Mouse (Mus musculus): ENCODE measurements around the gene Pappa2. TPM values are rescaled to one million over a fixed set of nuclear protein-coding genes. Genes with fewer than 3 reads are reported as not detected.
A peak's percentile ranks its signal among the peaks of the same experiment; 100 is the strongest.

Gene Pappa2
- polyA plus RNA-seq, 1 experiment from 2014 or later: 2.4 TPM

DNA sequence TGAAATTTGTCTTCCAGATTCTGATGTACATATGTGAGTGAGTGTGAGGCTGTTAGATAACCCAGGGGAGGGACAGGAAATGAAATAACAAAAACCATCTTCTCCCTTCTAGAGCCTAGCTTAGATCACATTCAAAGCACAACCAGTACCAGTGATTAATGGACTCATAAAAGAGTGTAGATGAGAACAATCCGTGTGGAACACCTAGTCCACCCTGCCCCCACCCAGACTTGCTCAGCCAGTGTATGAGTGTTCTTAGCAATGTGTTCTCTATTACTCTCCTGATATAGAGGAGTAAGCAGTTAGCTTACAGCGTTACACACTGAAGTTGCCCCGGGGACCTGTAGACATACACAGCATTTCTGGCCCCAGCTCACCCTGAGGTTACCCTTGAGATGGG, 129.8 kb downstream of the Pappa2 start:
- DNase-seq (ENCODE audit: low spot score) (peak; percentile 38), ATAC-seq (replicated peaks; ENCODE audit: low FRiP score, low read depth) (no peak)
- H3K4me3 ChIP-seq (replicated peaks; ENCODE audit: low read depth, low read length): no peak overlapping the region
- H3K27ac ChIP-seq: no peak overlapping the region
- no peak overlapping the region for H3K9ac ChIP-seq (ENCODE audit: low read depth, low read length)
- no peak for TF ChIP-seq CTCF (IDR thresholded peaks at IDR 0.05; ENCODE audit: low read depth)
- no peaks in the 10 kb centered on the region for H3K36me3 ChIP-seq (ENCODE audit: insufficient read depth, low read length)
- H3K9me3 ChIP-seq (replicated peaks; ENCODE audit: low read length): no peaks in the 10 kb centered on the region
- no peaks in the 10 kb centered on the region for H3K4me1 ChIP-seq (replicated peaks; ENCODE audit: insufficient read depth, low read length)
- WGBS: 48% methylated on average over 3 of the region's 3 CpGs
- H3K4me2 ChIP-seq (ENCODE audit: low read length): no peak overlapping the region
- H3K27me3 ChIP-seq (ENCODE audit: insufficient read depth, low read length): no peaks in the 10 kb centered on the region

DNA sequence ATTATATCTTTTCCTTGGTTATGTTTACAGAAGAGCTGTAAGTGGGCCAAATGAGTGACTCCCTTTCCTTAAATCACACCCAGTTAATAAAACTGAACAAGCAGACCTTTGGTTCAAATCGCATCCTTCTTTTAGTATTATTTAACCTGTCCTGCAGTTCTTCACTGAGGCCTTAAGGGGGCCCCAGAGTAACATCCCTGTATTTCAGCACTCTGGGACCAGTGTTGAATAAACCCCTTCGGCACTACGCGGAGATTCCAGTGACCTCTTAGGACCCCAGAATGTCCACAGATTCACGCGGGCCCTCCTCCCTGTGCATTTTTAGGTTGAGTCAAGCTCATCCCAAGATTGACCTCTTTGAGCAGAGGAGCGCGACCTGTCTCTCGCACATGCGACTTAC, 135.7 kb downstream of the Pappa2 start:
- Histone ChIP-seq H3K4me1 (replicated peaks; ENCODE audit: insufficient read depth, low read length) (no peaks in the 10 kb centered on the region), H3K27ac (no peak overlapping the region), H3K27me3 (ENCODE audit: insufficient read depth, low read length) (no peaks in the 10 kb centered on the region), H3K4me3 (replicated peaks; ENCODE audit: low read depth, low read length) (no peak overlapping the region), H3K36me3 (ENCODE audit: insufficient read depth, low read length) (no peaks in the 10 kb centered on the region), H3K4me2 (ENCODE audit: low read length) (no peak overlapping the region), H3K9me3 (replicated peaks; ENCODE audit: low read length) (no peaks in the 10 kb centered on the region), H3K9ac (ENCODE audit: low read depth, low read length) (no peak overlapping the region)
- WGBS: 66% methylated on average over 10 of the region's 10 CpGs
- ATAC-seq (replicated peaks; ENCODE audit: low FRiP score, low read depth): no peak
- TF ChIP-seq CTCF (IDR thresholded peaks at IDR 0.05; ENCODE audit: low read depth): peak; percentile 59
- peak; percentile 43 for DNase-seq (ENCODE audit: low spot score)

DNA sequence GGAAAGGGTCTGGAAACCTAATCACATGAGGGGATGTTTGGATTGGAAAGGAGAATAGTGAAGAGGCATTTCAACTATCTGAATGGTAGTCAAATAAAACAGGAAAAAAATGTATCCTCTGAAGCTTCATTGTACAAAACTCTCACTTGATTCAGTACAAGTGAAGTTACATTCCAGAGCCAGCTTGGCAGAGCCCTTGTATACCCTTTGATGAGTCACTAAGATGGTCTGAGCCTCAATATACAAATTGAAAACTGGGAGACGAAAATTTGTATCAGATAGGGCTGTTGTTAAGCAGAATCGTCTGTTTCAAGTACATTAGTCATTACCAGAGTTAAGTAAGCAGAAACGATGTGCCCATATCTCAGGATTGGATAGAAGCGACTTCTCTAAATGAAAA, 143.1 kb downstream of the Pappa2 start:
- H3K9ac ChIP-seq (ENCODE audit: low read depth, low read length): no peak overlapping the region
- WGBS: 81% methylated on average over 4 of the region's 4 CpGs

DNA sequence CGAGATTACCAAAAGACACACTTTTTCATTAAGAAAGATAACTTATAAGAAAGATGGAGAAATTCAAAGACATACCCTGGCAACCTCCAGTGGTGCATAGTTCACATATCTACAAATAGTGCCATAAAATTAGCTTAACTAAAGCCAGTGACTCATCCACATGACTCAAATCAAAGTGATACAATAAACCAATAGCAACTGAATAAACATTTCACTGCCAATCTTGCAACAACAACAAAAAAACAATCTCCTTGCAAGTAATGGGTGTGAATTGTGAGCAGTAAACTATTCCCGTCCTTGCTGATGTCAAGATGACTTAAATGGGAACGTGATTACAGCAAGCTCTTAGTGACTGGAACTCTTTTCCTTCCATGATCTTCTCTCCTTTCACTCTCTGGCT, 150.1 kb downstream of the Pappa2 start:
- no peak for ATAC-seq (replicated peaks; ENCODE audit: low FRiP score, low read depth)
- TF ChIP-seq CTCF (IDR thresholded peaks at IDR 0.05; ENCODE audit: low read depth): no peak
- no peaks in the 10 kb centered on the region for H3K9me3 ChIP-seq (replicated peaks; ENCODE audit: low read length)
- no peak overlapping the region for H3K4me3 ChIP-seq (replicated peaks; ENCODE audit: low read depth, low read length)
- no peak overlapping the region for H3K27ac ChIP-seq
- no peaks in the 10 kb centered on the region for H3K27me3 ChIP-seq (ENCODE audit: insufficient read depth, low read length)
- no peaks in the 10 kb centered on the region for H3K4me1 ChIP-seq (replicated peaks; ENCODE audit: insufficient read depth, low read length)
- no peak overlapping the region for H3K9ac ChIP-seq (ENCODE audit: low read depth, low read length)
- no peak overlapping the region for H3K4me2 ChIP-seq (ENCODE audit: low read length)
- H3K36me3 ChIP-seq (ENCODE audit: insufficient read depth, low read length): no peaks in the 10 kb centered on the region
- no peak for DNase-seq (ENCODE audit: low spot score)
- 67% methylated on average over 3 of the region's 3 CpGs for WGBS

More for the DNA sequence above, 143.1 kb downstream of the Pappa2 start:
- Histone ChIP-seq H3K4me1 (replicated peaks; ENCODE audit: insufficient read depth, low read length) (no peaks in the 10 kb centered on the region), H3K27ac (no peak overlapping the region), H3K4me2 (ENCODE audit: low read length) (no peak overlapping the region), H3K4me3 (replicated peaks; ENCODE audit: low read depth, low read length) (no peak overlapping the region), H3K27me3 (ENCODE audit: insufficient read depth, low read length) (no peaks in the 10 kb centered on the region), H3K36me3 (ENCODE audit: insufficient read depth, low read length) (no peaks in the 10 kb centered on the region), H3K9me3 (replicated peaks; ENCODE audit: low read length) (no peaks in the 10 kb centered on the region)
- TF ChIP-seq CTCF (IDR thresholded peaks at IDR 0.05; ENCODE audit: low read depth): no peak
- DNase-seq (ENCODE audit: low spot score): no peak
- ATAC-seq (replicated peaks; ENCODE audit: low FRiP score, low read depth): no peak

DNA sequence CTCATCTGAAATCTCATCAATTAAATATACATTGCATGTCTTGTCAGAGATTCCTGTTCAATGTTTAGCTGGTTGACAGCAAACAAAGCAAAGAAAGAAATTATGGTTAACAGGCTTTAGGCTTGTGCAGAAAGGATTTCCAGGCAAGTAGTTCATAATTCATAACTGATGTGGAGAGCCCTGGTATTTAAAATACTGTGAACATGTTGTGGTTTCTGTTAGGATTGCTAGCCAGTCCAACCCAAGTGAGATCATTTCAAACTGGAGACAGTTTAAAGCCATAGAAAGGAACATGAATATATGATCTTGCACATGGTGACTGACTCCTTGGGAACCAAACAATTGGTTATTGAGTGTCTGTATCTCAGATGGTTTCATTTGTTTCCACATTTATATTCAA, 152.4 kb downstream of the Pappa2 start:
- DNase-seq (ENCODE audit: low spot score) (no peak), ATAC-seq (replicated peaks; ENCODE audit: low FRiP score, low read depth) (no peak)
- Histone ChIP-seq H3K27me3 (ENCODE audit: insufficient read depth, low read length) (no peaks in the 10 kb centered on the region), H3K4me2 (ENCODE audit: low read length) (no peak overlapping the region), H3K9me3 (replicated peaks; ENCODE audit: low read length) (no peaks in the 10 kb centered on the region), H3K36me3 (ENCODE audit: insufficient read depth, low read length) (no peaks in the 10 kb centered on the region), H3K9ac (ENCODE audit: low read depth, low read length) (no peak overlapping the region), H3K4me1 (replicated peaks; ENCODE audit: insufficient read depth, low read length) (no peaks in the 10 kb centered on the region), H3K27ac (no peak overlapping the region), H3K4me3 (replicated peaks; ENCODE audit: low read depth, low read length) (no peak overlapping the region)
- no peak for TF ChIP-seq CTCF (IDR thresholded peaks at IDR 0.05; ENCODE audit: low read depth)

DNA sequence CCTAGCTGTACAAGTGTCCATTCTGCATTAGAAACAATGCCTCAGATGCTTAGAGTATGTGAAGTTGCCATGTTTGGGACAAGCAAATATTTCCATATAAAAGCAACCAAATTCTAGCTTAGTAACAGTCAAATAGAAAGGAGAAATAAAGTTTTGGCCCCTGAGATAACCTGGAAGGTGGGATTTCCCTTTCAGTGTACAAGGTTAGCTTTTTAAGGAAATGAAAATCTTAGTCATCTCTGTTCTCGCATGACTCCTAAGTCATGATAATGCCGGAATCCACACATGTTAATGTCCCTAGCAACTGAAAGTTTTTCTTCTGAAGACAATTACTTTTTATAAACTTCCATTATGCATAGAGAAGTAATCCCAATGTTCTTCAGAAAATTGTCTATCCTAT, 160.6 kb downstream of the Pappa2 start:
- H3K9me3 ChIP-seq (replicated peaks; ENCODE audit: low read length): no peaks in the 10 kb centered on the region
- no peaks in the 10 kb centered on the region for H3K27me3 ChIP-seq (ENCODE audit: insufficient read depth, low read length)
- TF ChIP-seq CTCF (IDR thresholded peaks at IDR 0.05; ENCODE audit: low read depth): no peak
- no peak overlapping the region for H3K4me3 ChIP-seq (replicated peaks; ENCODE audit: low read depth, low read length)
- no peak overlapping the region for H3K9ac ChIP-seq (ENCODE audit: low read depth, low read length)
- ATAC-seq (replicated peaks; ENCODE audit: low FRiP score, low read depth): no peak
- H3K27ac ChIP-seq: no peak overlapping the region
- 96% methylated on average over 2 of the region's 2 CpGs for WGBS
- no peaks in the 10 kb centered on the region for H3K4me1 ChIP-seq (replicated peaks; ENCODE audit: insufficient read depth, low read length)
- no peaks in the 10 kb centered on the region for H3K36me3 ChIP-seq (ENCODE audit: insufficient read depth, low read length)
- no peak overlapping the region for H3K4me2 ChIP-seq (ENCODE audit: low read length)
- DNase-seq (ENCODE audit: low spot score): no peak

DNA sequence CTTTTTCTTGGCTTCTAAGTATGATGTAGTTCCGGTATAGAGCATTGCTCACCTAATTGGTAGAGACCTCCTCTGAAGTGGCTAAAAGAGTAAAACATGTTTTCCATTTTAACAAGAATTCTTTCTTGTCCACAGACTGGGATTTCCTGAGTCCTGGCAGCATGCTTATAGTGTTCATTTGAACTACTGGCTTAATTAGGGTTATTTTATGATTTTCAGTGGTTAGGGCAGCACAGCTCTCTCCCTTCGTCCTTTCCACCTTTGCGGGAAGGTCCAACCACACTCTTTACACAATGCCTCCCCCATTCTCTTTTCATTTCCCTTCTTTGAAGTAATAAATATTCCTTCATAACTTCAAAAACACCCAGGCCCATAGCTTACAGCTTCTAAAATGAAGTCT, 163.8 kb downstream of the Pappa2 start:
- ATAC-seq (replicated peaks; ENCODE audit: low FRiP score, low read depth) (no peak), DNase-seq (ENCODE audit: low spot score) (no peak)
- Histone ChIP-seq H3K27me3 (ENCODE audit: insufficient read depth, low read length) (no peaks in the 10 kb centered on the region), H3K36me3 (ENCODE audit: insufficient read depth, low read length) (no peaks in the 10 kb centered on the region), H3K27ac (no peak overlapping the region), H3K4me1 (replicated peaks; ENCODE audit: insufficient read depth, low read length) (no peaks in the 10 kb centered on the region), H3K9ac (ENCODE audit: low read depth, low read length) (no peak overlapping the region), H3K4me2 (ENCODE audit: low read length) (no peak overlapping the region), H3K4me3 (replicated peaks; ENCODE audit: low read depth, low read length) (no peak overlapping the region), H3K9me3 (replicated peaks; ENCODE audit: low read length) (no peaks in the 10 kb centered on the region)
- WGBS: 79% methylated on average over 3 of the region's 3 CpGs
- TF ChIP-seq CTCF (IDR thresholded peaks at IDR 0.05; ENCODE audit: low read depth): no peak

Measured in kidney, postnatal 0 days (tissue).